Mouse (Mus musculus) brain, embryonic 14.5 days (tissue): ENCODE results near the gene Hecw2.

Experiments
- CTCF ChIP-seq: fragments of 200-500 bp; IDR thresholded peaks from 2 replicates; pipeline ENCODE4 v1.5.1; 2012; ENCODE audit warnings: inconsistent platforms, mild to moderate bottlenecking, moderate library complexity, borderline replicate concordance; ENCODE audit not compliant: insufficient read depth, insufficient read length; ENCODE audit errors: extremely low read depth
- POLR2A ChIP-seq: fragments of 200-500 bp; IDR thresholded peaks from 2 replicates; pipeline ENCODE4 v1.6.1; 2012; ENCODE audit warnings: mild to moderate bottlenecking, inconsistent platforms, borderline replicate concordance; ENCODE audit not compliant: poor library complexity, insufficient read depth, insufficient read length, severe bottlenecking; ENCODE audit errors: extremely low read depth

GRCm38 (mm10) chr1:53864046-53864445, 330.9 kb downstream of the Hecw2 start:
- TF ChIP-seq CTCF (no peak), POLR2A (no peak)
